Mouse (Mus musculus): ENCODE measurements around the gene Emc8. TPM values are rescaled to one million over a fixed set of nuclear protein-coding genes. Genes with fewer than 3 reads are reported as not detected.

Emc8 gene
- total RNA-seq, 2 experiments from 2014 or later: 113 to 117 TPM

- DNase-seq: no peak
Observed at GRCm38 (mm10) chr8:120642031-120642662, 26.2 kb downstream of the Emc8 start.

GRCm38 (mm10) chr8:120641245-120641644, 27.1 kb downstream of the Emc8 start:
- no peak for DNase-seq

GRCm38 (mm10) chr8:120634329-120634839, 34.0 kb downstream of the Emc8 start:
- DNase-seq: peak; percentile 87

DNA sequence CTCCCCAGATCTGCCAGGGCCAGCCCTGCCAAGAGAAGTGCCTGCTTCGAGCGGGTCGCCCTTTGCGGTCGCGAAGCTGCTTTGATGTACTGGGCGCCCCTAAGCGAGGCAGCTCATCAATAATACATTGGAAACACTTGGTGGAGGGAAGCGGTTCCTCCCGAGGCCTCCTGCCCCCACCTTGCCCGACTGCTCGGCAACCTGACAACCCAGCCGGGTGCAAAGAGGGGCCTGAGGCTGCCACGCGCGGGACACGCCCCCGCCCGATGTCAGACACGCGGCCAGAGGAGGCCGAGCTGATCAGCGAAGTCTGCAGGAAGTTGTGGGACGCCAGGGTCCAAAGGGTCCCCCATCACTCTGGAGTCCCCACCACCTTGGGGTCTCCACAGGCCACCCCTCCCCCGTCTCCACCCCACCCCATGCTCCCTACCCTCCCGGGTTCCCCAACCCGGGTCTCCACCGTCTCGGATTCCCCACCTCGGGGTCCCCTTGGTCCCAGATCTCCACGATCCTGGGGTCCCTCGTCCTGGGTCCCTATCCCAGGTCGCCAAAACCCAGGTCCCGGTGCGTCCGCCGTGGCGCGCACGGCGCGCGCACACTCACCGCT, 34.6 kb downstream of the Emc8 start:
- peak; percentile 68 for DNase-seq

GRCm38 (mm10) chr8:120632969-120633664, 35.3 kb downstream of the Emc8 start:
- peak; percentile 39 for DNase-seq

DNA sequence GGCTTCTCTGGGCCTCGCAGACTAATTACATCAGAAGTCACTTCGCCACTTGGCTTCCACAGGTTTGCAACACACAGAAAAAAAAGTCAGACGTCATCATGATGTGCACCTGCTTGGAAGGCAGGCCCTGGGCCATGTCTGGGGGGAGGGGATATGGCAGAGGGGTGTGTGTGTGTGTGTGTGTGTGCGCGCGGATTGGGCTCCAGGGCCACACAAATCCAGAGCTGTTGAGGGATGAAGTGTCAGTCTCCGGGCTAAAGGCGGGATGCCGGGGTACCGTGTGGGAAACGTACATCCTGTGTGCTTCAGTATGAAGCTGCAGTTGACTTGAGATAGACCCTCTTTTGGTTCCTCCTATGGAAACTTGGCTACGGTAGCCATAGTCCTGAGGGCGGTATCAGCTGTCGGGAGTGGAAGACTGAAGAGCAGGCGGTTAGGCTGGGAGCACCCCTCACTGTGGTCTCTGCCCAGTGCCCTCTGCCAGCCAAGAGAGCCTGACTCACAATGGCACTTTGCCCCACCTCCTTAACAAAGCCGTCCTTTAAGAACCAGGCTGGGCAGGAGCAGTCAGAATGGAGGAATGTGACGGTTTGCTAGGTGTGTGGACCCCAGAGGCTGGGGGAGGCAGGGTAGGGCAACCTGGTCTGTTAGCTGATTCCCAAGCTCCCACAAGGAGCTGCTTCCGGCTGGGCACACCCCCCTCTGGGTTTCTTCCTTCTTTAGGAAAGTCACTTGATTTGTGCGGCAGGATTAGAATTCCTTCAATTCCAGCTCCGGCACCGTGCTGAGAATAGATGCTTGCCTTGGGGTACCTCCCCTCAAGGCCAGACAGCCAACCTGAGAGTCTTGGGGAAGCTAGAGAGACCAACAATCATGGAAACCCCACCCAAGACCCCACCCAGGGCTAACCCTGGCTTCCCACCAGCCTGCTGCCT, 36.7 kb downstream of the Emc8 start:
- peak; percentile 26 for DNase-seq

GRCm38 (mm10) chr8:120630848-120631247, 37.5 kb downstream of the Emc8 start:
- no peak for DNase-seq

DNA sequence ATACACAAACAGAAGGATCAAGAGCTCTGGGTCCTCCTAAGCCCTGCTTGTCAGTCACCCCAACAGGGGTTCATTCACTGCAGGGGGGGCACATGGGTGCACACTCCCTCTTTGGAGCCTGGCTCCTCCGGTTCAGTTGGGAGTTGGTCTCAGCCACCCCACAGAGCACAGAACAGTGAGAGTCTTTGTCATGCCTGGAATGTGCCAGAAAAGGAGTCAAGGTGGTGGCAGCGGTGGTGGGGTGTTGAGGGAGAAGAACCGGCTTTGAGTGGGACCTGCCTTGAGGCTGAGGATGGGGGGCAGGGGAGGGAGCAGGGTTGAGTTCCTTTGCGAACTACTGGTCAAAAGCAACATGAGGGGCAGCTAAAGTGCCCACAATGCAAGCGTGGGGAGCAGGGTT, 38.3 kb downstream of the Emc8 start:
- no peak for DNase-seq

DNA sequence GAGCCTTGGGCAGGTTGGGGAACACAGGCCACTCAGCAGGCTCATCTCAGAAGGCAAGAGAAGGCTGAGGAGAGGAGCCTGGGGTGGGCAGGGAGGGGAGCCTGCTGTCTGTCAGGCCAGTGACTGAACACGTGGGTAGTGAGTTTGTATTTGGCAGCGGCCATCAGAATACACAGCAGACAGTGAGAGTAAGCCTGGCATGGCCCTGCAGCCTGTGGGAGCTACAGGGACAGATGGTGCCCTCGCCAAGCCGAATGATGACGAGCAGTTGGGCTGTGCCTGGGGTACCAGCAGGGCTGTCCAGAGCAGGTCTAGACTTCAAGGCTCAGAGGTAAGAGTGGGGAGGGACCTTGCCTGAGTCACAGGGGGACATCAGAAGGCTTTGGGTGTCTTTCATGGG, 41.1 kb downstream of the Emc8 start:
- no peak for DNase-seq

DNA sequence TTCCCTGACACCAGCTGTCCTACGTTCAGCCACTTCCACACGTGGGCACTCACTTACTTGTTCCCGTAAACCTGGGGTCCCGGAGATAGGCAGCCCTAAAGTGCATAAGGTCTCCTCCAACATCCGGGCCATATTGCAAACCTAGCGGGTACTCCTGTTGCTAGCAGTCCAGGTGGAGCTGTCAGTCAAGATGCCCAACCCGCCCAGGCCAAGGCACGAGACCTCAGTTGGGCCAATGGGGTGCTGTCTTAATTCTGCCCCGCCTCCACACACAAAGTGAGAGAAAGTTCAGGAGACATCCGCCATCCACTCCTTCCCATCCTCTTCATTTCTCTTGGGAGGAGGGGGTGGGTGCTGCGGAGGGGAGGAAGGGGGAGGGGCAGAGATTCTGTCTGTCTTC, 41.9 kb downstream of the Emc8 start:
- DNase-seq: no peak

- DNase-seq: no peak
Observed at GRCm38 (mm10) chr8:120623608-120624007, 44.8 kb downstream of the Emc8 start.

DNA sequence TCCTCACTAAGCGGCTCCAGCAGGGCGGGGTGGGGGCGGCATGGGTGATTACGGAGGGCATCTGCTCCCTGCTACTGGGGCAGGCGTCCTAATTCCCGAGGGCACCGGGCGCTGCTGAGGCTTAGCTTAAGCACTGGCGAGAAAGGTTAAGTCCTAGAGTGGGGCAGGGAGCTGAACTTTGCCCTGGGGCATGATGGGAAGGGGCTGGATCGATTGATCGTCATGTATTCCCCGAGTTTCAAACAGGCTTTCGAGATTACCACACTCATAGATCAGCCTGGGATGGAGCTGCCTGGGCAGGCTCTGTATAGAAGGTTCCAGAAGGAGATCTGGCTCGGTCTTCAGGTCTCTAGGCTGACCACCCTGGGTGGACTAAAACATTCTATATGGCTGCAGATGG, 46.2 kb downstream of the Emc8 start:
- no peak for DNase-seq

DNA sequence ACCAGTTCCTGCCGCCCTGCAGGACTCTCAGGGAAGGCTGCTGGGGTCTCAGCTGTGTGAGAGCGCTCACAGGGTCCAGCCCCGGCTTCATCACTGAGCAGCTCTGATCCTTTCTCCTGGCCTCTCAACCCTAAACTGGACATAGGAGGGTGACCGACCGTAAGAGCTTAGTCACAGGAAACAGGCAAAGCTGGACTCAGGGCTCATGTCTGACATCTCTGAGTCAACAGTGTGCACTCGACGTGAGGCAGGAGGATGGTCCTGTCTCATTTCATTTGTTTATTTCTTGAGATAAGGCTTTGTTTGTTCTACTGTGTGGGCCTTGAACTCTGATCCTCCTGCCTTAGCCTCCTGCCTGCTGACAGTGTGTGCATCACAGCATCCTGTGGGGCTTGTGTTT, 47.9 kb downstream of the Emc8 start:
- DNase-seq: no peak

DNA sequence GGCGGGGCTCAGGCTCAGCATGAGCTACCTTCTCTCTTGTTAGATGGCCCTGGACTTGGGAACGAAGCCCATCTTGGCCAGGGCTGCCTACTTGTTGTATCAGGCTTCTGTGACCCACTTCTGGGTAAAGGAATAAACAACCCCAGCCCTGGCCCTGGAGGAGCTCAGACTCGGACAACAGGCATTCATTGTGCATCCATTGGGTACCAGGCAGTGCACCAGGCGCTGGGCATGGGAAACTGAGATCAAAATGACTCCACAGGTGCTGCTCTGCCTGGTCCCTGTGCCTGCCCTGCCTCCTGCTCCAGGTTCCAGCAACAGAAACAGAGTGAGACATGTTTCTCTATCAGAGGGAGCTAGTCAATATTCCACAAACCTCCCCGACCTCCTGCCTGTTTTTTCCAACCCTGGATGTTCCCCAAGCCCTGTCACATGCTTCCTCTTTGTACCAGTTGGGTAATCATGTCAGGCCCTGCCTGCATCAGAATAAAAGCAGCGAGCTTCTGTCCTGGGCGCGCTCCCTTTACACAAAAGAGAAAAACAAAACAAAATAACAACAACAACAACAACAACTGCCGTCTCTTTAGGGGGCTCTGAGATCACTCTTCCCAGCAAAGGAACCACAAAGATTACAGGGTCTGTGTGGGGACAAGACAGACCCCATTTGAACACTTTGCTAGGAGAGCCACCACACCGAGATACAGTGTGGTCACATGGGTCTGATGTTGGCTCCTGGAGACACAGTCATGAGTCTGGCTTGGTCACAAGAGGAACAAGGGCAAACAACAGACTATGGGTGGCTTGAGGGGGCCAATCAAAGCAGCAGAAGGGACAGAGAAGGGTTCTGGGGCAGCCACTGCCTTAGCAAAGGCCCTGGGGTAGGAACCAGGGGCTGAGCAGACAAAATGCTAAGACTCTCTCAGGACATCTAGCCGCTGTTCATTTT, 48.9 kb downstream of the Emc8 start:
- DNase-seq: peak; percentile 62

- peak; percentile 83 for DNase-seq
Observed at GRCm38 (mm10) chr8:120618110-120618509, 50.3 kb downstream of the Emc8 start.

DNA sequence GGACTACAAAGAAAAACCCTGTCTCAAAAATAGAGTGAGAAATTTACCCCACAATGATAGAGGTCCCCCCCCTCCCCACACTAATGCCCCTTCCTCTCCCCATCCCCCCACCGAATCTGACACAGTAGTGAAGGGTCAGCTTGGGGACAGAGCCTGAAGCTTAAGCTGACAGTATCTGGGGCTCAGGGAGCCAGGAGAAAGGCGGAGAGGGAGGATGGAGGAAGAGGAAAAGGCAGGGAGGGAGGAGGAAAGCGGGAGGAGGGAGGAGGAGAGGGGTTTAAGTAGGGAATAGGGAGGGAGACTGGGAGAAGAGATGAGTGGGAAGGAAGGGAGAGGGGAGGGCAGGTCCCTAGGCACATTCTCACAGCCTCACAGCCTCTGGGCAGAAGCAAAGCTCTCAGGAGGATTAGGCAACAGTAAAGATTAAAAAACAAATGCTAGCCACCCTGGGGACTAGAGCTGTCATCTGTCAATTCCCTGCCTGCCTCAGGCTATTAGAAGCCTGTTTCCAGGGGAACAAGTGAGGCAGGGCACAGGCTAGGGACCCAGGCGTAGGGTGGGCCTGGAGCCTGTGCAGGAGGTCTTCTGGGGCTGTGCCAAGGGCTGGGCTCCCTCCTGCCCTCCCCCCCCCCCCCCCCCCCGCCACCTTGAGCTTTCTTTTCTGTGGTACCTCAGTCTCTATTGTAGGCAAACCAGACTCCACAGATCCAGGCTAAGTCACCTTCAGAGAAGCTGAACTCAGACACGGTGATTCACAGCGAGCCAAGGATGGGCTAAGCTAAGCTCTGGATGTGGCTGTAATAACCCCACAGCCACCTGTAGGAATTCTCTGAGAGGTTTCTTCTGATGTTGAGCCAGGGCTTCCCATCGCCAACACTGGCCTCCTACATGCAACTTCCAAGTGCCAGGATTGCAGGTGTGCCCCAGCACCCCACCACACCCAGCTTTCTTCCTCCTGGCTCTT, 51.4 kb downstream of the Emc8 start:
- peak; percentile 30 for DNase-seq

- DNase-seq: no peak
Observed at GRCm38 (mm10) chr8:120614491-120614890, 53.9 kb downstream of the Emc8 start.

DNA sequence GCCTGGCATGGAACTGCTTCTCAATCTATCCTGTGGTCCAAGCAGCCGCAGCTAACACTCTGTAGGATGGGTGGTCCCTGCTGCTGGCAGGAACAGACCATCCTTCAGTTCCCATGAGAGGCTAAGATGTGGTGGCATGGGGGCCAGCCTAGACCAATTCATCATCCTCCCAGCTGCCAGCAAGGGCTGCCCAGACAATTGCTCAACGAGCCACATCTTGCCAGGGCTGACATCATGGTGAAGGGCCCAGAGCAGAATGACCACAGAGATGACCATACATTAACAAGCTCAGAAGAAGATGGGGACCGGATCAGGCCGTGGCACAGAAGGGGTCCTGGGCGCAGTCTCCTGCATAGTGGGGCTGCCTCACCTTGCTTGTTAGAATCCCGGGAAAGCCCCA, 57.5 kb downstream of the Emc8 start:
- peak; percentile 28 for DNase-seq

DNA sequence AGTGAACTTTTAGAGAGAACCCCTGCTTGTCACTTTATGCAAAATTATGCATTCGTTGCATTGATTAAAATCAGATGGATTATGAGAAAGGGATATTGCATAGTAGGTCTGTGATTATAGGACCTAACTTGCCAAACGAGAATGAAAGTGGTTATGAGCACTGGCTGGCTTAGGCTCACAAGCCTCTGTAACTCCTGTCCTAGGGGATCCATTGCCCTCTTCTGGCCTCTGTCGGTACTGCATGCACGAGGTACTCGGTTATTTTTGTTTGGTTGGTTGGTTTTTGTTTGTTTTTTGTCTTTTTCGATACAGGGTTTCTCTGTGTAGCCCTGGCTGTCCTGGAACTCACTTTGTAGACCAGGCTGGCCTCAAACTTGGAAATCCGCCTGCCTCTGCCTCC, 60.5 kb downstream of the Emc8 start:
- peak; percentile 85 for DNase-seq

DNA sequence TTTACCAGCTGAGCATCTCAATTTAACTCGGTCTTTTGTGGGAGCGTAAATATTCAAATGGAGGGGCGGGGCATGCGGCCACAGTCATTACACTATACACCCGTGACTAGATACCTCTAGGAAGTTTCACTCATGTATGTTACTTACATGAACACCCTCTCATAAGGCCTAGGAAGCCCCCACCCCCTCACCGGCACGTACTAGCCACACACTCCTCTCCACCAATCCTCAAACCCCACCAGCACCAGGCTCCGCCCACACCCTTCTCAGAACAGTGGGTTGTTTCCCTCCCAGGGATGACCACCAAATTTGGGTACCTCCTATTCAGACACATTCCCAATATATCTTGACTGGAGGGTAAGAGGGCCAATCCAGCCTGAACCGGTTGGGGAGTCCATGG, 60.9 kb downstream of the Emc8 start:
- no peak for DNase-seq
